Mouse (Mus musculus) embryonic facial prominence, embryonic 11.5 days (tissue): ENCODE results near the gene Amd1. TPM values are rescaled to one million over a fixed set of nuclear protein-coding genes. Genes with fewer than 3 reads are reported as not detected.
A peak's percentile ranks its signal among the peaks of the same experiment; 100 is the strongest.

ENCODE experiments used
- ATAC-seq: fragments of 200-750 bp; cut with Nextera tagmentation; replicated peaks from 2 replicates; pipeline ENCODE4 v1.8.0; 2017; ENCODE audit warnings: low read depth; ENCODE audit not compliant: insufficient number of reproducible peaks, low FRiP score, low TSS enrichment
- DNase-seq: peaks from one replicate; pipeline ENCODE4 v3.0.0-alpha.2; 2015; ENCODE audit warnings: low spot score
- H3K27ac ChIP-seq: fragments of 300-500 bp; sonication (generic); replicated peaks from 2 replicates; pipeline ENCODE4 v1.5.1; 2014; ENCODE audit warnings: mild to moderate bottlenecking, low read depth, low read length, control low read depth
- H3K27me3 ChIP-seq: fragments of 300-500 bp; sonication (generic); 2 replicates; pipeline ENCODE4 v1.6.1; 2014; ENCODE audit warnings: mild to moderate bottlenecking, low read length, moderate library complexity, mixed read lengths; ENCODE audit not compliant: control insufficient read depth, insufficient read depth
- H3K36me3 ChIP-seq: fragments of 300-500 bp; sonication (generic); replicated peaks from 2 replicates; pipeline ENCODE4 v1.6.1; 2014; ENCODE audit warnings: low read depth, mild to moderate bottlenecking, low read length, moderate library complexity, mixed read lengths; ENCODE audit not compliant: control insufficient read depth, insufficient read depth
- H3K4me1 ChIP-seq: fragments of 300-500 bp; sonication (generic); 2 replicates; pipeline ENCODE4 v1.6.1; 2014; ENCODE audit warnings: low read length, mixed read lengths; ENCODE audit not compliant: control insufficient read depth, insufficient read depth
- H3K4me2 ChIP-seq: fragments of 300-500 bp; sonication (generic); 2 replicates; pipeline ENCODE4 v1.6.1; 2014; ENCODE audit warnings: low read depth, mild to moderate bottlenecking, control low read depth, low read length, moderate library complexity
- H3K4me3 ChIP-seq: fragments of 300-500 bp; sonication (generic); 2 replicates; pipeline ENCODE4 v1.5.1; 2014; ENCODE audit warnings: low read depth, low read length, control low read depth
- H3K9ac ChIP-seq: fragments of 300-500 bp; sonication (generic); replicated peaks from 2 replicates; pipeline ENCODE4 v1.6.1; 2014; ENCODE audit warnings: mild to moderate bottlenecking, control low read depth, low read length
- H3K9me3 ChIP-seq: fragments of 300-500 bp; sonication (generic); replicated peaks from 2 replicates; pipeline ENCODE4 v1.6.1; 2016; ENCODE audit warnings: mild to moderate bottlenecking, low read length, inconsistent platforms, mixed read lengths; ENCODE audit not compliant: control insufficient read depth
- WGBS: fragments of 180-500 bp; shearing (Covaris S2); extraction: QIAGEN DNeasy Blood & Tissue Kit; methylation state at CpG from one replicate; pipeline ENCODE4 v1.1.7; 2014; 5-methylcytosine and 5-hydroxymethylcytosine counted together
- polyA plus RNA-seq: library from polyadenylated mRNA; unstranded; fragments of >200 nt; fragmentation: Nextera tagmentation; extraction: Ambion mirVana; gene quantifications from 2 replicates; pipeline ENCODE4 v1.2.1, GENCODE M21; 2014

The Amd1 gene
- polyA plus RNA-seq, 1 experiment from 2014 or later = 129 TPM

DNA sequence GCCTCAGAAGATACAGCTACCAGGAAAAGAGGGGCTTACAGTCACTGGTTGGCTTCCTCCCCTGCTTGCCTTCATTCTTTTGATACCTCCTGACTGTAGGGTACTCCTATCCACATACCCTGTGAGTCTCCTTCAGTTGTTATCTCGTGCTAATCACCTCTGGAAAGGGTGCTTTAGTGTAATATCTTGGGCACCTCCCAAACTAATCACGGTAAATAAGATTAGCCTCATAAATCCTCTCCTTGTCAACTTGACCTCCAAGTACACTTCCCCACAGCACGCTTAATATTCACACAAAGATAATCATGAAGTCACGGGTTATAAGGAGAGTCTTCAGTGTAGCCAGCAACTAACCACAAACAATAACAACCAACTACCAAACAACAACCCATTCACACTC, 40.0 kb upstream of the Amd1 start:
- WGBS = 88% methylated on average over 4 of the region's 4 CpGs
- no peak overlapping the region for H3K9ac ChIP-seq
- no peak overlapping the region for H3K4me3 ChIP-seq
- no peak overlapping the region for H3K4me2 ChIP-seq
- no peak for ATAC-seq
- no peaks in the 10 kb centered on the region for H3K27me3 ChIP-seq
- no peaks in the 10 kb centered on the region for H3K9me3 ChIP-seq
- H3K4me1 ChIP-seq = no peaks in the 10 kb centered on the region
- no peaks in the 10 kb centered on the region for H3K36me3 ChIP-seq
- no peak for DNase-seq
- no peak overlapping the region for H3K27ac ChIP-seq

DNA sequence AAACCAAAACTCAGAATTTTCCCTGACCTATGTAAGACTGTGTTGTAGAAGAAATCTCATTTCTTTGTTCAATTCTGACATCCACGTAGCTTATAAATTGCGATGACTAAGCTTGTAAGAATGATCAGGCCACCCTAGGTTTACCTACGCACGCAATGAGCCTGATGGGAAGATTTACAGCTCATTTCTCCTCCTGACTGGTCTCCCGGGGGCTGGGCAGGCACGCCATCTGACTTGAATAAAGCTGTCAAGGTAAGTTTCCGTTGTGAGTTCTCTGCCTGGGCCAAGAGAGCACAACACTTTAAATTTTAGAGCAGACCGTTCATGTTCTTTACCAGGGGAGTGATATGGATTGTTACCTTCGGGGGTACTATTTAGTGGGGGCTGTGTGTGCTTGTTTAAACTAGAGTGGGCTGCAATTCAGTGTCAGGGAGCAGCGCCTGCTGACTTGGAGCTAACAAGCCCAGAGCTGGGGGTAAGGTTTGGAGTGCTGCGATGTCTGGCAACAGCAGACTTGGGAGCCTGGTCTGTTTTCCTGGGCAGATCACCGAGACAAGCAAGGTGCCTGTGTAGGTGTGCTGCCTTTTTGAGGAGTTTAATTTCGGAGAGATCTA, 37.5 kb upstream of the Amd1 start, which contains the start of gene Cdk19:
Gene Cdk19 (plus strand): TSS at position 214 of the 614 bp plus-strand sequence.
- Histone ChIP-seq H3K27ac (0 out of 2 replicates have a peak within 1 kb of the TSS, but pooled peaks have one; percentile 13), H3K9ac (peak within 1 kb of the TSS; percentile 28), H3K27me3 (no peaks in the 10 kb centered on the region), H3K4me2 (no peak within 1 kb of the TSS), H3K4me1 (no peaks in the 10 kb centered on the region), H3K4me3 (no peak within 1 kb of the TSS), H3K36me3 (no peaks in the 10 kb centered on the region), H3K9me3 (no peaks in the 10 kb centered on the region)
- 31% methylated on average over 13 of the region's 13 CpGs for WGBS
- ATAC-seq (no peak), DNase-seq (peak; percentile 68)

DNA sequence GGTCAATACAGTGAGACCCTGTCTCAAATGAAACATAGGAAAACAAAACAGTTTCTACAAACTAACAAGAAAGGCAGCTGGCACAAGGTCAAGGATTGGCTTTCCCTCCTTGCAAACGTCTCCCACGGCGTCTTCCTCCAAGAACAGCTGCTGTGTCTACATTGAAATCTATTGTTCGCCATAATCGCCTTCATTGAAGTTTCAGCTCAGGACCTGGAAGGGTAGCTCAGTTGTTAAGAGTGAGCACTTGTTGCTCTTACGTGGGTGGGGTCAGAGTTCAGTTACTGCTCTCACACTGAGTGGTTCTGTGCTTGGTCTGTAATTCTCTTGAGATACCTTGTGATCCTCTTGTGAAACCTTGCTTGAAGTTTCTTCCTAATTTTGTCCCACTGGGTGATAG, 30.9 kb upstream of the Amd1 start:
- H3K4me1 ChIP-seq = no peaks in the 10 kb centered on the region
- H3K9me3 ChIP-seq = no peaks in the 10 kb centered on the region
- H3K36me3 ChIP-seq = no peaks in the 10 kb centered on the region
- no peak for ATAC-seq
- no peak overlapping the region for H3K4me2 ChIP-seq
- no peak for DNase-seq
- no peaks in the 10 kb centered on the region for H3K27me3 ChIP-seq
- WGBS = 64% methylated on average over 6 of the region's 6 CpGs
- no peak overlapping the region for H3K9ac ChIP-seq
- no peak overlapping the region for H3K27ac ChIP-seq
- no peak overlapping the region for H3K4me3 ChIP-seq

DNA sequence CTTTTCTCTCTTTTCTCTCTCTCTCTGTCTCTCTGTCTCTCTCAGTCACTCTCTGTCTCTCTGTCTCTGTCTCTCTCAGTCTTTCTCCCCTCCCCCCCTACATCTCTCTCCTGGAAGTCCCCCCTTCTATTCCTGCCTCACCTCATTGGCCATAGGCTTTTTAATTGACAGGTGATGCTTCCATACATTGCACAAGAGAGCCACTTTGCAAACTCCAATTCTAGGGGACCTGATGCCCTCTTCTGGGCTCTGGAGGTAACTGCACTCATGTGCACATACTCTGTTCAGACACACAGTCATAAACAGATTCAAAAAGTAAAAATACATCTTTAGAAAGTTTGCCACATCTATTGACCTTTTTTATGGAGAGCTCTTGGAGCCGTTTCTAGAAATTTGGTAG, 28.3 kb upstream of the Amd1 start:
- Histone ChIP-seq H3K4me1 (no peaks in the 10 kb centered on the region), H3K9me3 (no peaks in the 10 kb centered on the region), H3K36me3 (no peaks in the 10 kb centered on the region), H3K4me2 (no peak overlapping the region), H3K27me3 (no peaks in the 10 kb centered on the region), H3K9ac (no peak overlapping the region), H3K27ac (no peak overlapping the region), H3K4me3 (no peak overlapping the region)
- 89% methylated on average over 1 of the region's 1 CpGs for WGBS
- DNase-seq = no peak
- no peak for ATAC-seq

DNA sequence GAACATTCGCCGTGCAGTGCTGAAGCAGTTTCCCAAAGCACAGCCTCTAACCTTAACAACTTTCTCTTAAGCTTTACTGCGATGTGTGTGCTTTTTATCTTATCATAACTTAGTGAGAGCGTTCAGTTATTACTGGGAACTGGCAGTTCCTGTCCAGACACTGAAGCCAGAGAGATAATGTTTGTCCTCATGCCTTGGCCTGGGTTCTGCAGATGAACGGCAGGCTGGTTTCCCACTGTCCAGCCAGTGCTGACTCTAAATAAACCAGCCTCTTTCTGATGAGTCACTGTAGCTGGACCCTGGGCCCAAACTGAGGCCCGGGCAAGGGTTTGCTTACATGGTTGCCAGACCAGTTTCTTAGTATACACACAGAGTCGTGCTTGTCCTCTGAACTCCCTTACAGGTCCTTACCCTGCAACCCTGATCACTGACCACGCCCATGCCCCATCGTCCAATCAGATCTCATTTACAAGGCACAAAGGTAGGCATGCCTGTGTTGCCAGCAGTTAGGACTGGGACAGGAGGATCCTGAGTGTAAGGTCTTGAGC, 26.1 kb upstream of the Amd1 start:
- no peak overlapping the region for H3K27ac ChIP-seq
- no peaks in the 10 kb centered on the region for H3K36me3 ChIP-seq
- DNase-seq (no peak), ATAC-seq (no peak)
- 80% methylated on average over 9 of the region's 9 CpGs for WGBS
- no peaks in the 10 kb centered on the region for H3K9me3 ChIP-seq
- H3K9ac ChIP-seq = no peak overlapping the region
- H3K4me1 ChIP-seq = no peaks in the 10 kb centered on the region
- no peak overlapping the region for H3K4me2 ChIP-seq
- H3K4me3 ChIP-seq = no peak overlapping the region
- no peaks in the 10 kb centered on the region for H3K27me3 ChIP-seq

DNA sequence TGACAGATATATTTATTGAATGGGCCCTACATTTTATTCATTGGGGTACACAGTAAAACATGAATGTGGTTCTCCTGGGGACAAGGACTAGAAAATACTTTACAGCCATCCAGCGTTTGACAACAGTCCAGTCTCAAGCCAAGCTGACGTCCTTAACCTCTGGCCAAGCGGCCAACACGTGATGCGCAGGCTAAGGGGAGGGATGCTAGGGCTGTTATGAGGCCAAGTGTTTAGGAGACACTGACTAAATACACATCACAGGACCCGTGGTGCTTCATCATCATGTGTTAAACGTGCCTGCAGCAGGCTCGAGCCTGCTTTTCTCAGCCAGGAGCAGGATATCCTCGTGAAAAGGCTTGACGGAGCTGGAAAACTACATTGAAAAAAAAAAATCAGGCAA, 18.3 kb upstream of the Amd1 start:
- ATAC-seq (no peak), DNase-seq (no peak)
- H3K4me1 ChIP-seq = no peaks in the 10 kb centered on the region
- H3K9me3 ChIP-seq = no peaks in the 10 kb centered on the region
- no peak overlapping the region for H3K9ac ChIP-seq
- H3K27me3 ChIP-seq = no peaks in the 10 kb centered on the region
- H3K4me3 ChIP-seq = no peak overlapping the region
- no peaks in the 10 kb centered on the region for H3K36me3 ChIP-seq
- no peak overlapping the region for H3K4me2 ChIP-seq
- H3K27ac ChIP-seq = no peak overlapping the region
- 94% methylated on average over 10 of the region's 10 CpGs for WGBS

DNA sequence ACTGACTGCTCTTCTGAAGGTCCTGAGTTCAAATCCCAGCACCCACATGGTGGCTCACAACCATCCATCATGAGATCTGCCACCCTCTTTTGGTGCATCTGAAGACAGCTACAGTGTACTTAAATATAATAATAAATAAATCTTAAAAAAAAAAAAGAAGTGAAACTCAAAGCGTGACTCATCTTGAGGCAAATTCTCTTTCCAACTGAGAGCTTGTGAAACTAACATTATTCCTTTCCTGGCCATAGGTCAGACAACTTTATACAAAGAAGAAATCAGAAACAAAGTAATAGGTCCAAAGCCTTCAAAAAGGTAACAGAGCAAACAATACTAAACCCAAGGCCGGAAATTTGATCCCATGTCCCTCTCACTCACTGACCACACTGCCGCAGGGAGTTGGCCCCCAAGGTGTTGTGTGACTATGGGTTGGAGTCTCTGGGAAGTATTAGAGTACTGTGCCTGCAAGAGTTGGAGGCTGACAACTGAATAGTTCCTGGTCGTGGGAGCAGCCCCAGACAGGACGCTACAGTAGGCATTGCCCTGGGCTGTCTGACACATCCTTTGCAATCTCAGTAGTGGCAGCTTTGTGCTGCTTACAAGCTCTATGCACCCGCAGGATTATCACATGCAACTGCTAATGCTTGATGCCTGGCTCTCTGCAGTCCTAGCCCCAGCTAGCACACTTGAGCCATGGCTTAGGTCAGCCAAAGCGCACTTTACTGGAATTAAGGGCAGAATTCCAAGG, 15.0 kb upstream of the Amd1 start:
- DNase-seq = no peak
- Histone ChIP-seq H3K9ac (no peak overlapping the region), H3K27me3 (no peaks in the 10 kb centered on the region), H3K27ac (no peak overlapping the region), H3K4me3 (no peak overlapping the region), H3K36me3 (no peaks in the 10 kb centered on the region), H3K9me3 (no peaks in the 10 kb centered on the region), H3K4me1 (no peaks in the 10 kb centered on the region), H3K4me2 (no peak overlapping the region)
- no peak for ATAC-seq
- 44% methylated on average over 7 of the region's 7 CpGs for WGBS

DNA sequence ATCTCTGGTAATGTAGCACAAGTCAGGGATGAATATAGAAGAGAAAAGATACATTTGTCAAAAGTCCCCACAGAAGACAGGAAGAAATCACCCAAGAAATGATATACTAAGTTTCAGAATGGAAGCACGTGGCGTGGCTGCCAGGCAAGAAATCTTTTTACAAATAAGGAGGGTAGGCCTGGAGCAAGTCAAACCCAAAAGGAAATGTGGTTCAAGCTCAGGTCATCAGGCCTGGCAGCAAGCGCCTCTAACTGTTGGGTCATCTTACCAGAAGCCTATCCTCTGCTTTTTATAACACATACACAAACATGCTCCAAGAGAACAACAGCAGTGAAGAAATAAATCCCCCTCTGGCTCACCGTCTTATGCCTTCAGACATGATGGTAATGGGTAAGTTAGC, 10.8 kb upstream of the Amd1 start:
- Histone ChIP-seq H3K4me3 (no peak overlapping the region), H3K9me3 (no peaks in the 10 kb centered on the region), H3K4me1 (no peaks in the 10 kb centered on the region), H3K36me3 (no peaks in the 10 kb centered on the region), H3K27ac (no peak overlapping the region), H3K4me2 (no peak overlapping the region), H3K9ac (no peak overlapping the region), H3K27me3 (no peaks in the 10 kb centered on the region)
- DNase-seq = no peak
- no peak for ATAC-seq
- WGBS = 68% methylated on average over 4 of the region's 4 CpGs
